Mouse (Mus musculus) forebrain, embryonic 12.5 days (tissue): Measurements from ENCODE around the gene Plekhm2. TPM values are rescaled to one million over a fixed set of nuclear protein-coding genes. Genes with fewer than 3 reads are reported as not detected.
A peak's percentile ranks its signal among the peaks of the same experiment; 100 is the strongest.

ENCODE experiments used
- ATAC-seq: fragments of 200-750 bp; cut with Nextera tagmentation; 2 replicates; pipeline ENCODE4 v1.8.0; 2017; ENCODE audit warnings: moderate TSS enrichment; ENCODE audit not compliant: low FRiP score
- H3K27ac ChIP-seq: fragments of 300-500 bp; sonication (generic); 2 replicates; pipeline ENCODE4 v1.5.1; 2016; ENCODE audit warnings: mild to moderate bottlenecking
- H3K27me3 ChIP-seq: fragments of 300-500 bp; sonication (generic); 2 replicates; pipeline ENCODE4 v1.6.1; 2016; ENCODE audit warnings: mild to moderate bottlenecking
- H3K36me3 ChIP-seq: fragments of 300-500 bp; sonication (generic); replicated peaks from 2 replicates; pipeline ENCODE4 v1.6.1; 2016; ENCODE audit warnings: mild to moderate bottlenecking
- H3K4me1 ChIP-seq: fragments of 300-500 bp; sonication (generic); 2 replicates; pipeline ENCODE4 v1.6.1; 2016
- H3K4me2 ChIP-seq: fragments of 300-500 bp; sonication (generic); 2 replicates; pipeline ENCODE4 v1.6.1; 2016; ENCODE audit warnings: mild to moderate bottlenecking, moderate library complexity
- H3K4me3 ChIP-seq: fragments of 300-500 bp; sonication (generic); replicated peaks from 2 replicates; pipeline ENCODE4 v1.5.1; 2016; ENCODE audit warnings: mild to moderate bottlenecking
- H3K9ac ChIP-seq: fragments of 300-500 bp; sonication (generic); 2 replicates; pipeline ENCODE4 v1.6.1; 2016; ENCODE audit warnings: mild to moderate bottlenecking
- H3K9me3 ChIP-seq: fragments of 300-500 bp; sonication (generic); 2 replicates; pipeline ENCODE4 v1.6.1; 2016
- WGBS: fragments of 180-500 bp; shearing (Covaris S2); methylation state at CpG from one replicate; pipeline ENCODE4 v1.1.7; 2016; 5-methylcytosine and 5-hydroxymethylcytosine counted together
- polyA plus RNA-seq: library from polyadenylated mRNA; unstranded; fragments of >200 nt; fragmentation: Nextera tagmentation; extraction: Ambion mirVana; gene quantifications from 2 replicates; pipeline ENCODE4 v1.2.1, GENCODE M21; 2016

Gene Plekhm2
- polyA plus RNA-seq, 1 experiment from 2014 or later: 6.6 TPM

DNA sequence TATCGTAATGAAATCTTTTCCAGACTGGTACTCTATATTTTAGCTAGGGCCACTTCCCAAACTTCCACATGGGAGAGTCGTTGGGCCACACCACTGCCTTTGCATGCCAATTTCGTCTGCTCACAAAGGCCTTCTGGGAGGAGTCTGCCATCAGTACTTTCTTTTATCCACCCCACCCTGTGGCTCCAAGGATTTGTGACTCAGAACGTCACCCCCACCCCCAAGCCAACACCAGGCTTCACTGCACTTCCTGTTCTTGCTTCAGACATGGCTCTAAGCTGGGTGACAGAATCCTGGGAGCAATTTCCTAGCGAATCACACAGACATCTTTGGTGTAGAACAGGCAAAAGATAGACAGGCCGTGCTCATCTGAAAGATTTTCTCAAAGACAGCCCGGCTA is 17.1 kb upstream of the Plekhm2 start:
- no peaks in the 10 kb centered on the region for H3K9me3 ChIP-seq
- H3K27ac ChIP-seq: no peak overlapping the region
- H3K36me3 ChIP-seq: peaks cover 30% of the 10 kb centered on the region
- no peak overlapping the region for H3K9ac ChIP-seq
- H3K27me3 ChIP-seq: no peaks in the 10 kb centered on the region
- WGBS: 68% methylated on average over 7 of the region's 7 CpGs
- H3K4me2 ChIP-seq: no peak overlapping the region
- H3K4me1 ChIP-seq: 0 out of 2 replicates have a peak, but pooled peaks cover 8% of the 10 kb centered on the region
- no peak for ATAC-seq
- no peak overlapping the region for H3K4me3 ChIP-seq

DNA sequence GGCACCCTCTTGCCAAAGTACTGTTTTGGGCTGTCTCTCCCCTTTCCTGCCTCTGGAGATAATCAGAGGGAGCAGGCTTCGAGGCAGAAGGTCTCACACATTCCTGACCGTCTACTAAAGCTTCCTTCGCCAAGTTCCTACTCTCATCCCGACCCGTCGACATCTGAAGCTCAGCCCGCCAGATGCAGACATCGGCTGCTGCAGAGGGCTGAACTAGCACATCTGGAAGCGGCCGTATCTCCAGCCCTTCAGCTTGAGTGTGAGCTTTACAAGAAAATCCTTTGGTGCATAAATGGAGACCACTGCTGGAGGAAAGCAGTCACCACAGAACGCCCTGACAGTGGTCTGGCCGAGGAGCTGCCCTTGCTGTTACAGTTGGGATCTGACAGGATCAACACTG is 16.2 kb upstream of the Plekhm2 start:
- no peaks in the 10 kb centered on the region for H3K27me3 ChIP-seq
- H3K4me1 ChIP-seq: 0 out of 2 replicates have a peak, but pooled peaks cover 8% of the 10 kb centered on the region
- no peak overlapping the region for H3K9ac ChIP-seq
- 83% methylated on average over 12 of the region's 12 CpGs for WGBS
- no peak overlapping the region for H3K27ac ChIP-seq
- H3K9me3 ChIP-seq: no peaks in the 10 kb centered on the region
- ATAC-seq: no peak
- peaks cover 22% of the 10 kb centered on the region for H3K36me3 ChIP-seq
- H3K4me3 ChIP-seq: no peak overlapping the region
- H3K4me2 ChIP-seq: no peak overlapping the region

DNA sequence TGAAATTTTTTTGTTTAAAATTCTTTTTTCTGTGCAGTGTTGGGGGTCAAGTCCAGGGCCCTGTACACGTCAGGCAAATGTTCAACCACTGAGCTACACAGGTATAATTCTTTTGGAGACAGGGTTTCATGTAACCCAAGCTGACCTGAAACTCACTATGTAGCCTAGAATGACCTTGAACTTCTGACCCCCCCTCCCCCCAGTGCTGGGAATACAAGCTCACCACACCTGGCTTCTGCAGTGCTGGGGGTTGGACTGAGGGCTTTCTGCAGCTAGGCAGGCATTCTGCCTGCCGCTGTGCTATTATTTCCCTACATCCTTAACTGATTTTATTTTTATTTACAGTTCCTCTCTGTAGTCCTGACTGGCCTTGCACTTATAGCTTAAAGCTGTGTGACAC is 14.3 kb upstream of the Plekhm2 start:
- Histone ChIP-seq H3K9ac (no peak overlapping the region), H3K27me3 (no peaks in the 10 kb centered on the region), H3K4me3 (no peak overlapping the region), H3K9me3 (no peaks in the 10 kb centered on the region), H3K36me3 (peaks cover 8% of the 10 kb centered on the region), H3K4me1 (0 out of 2 replicates have a peak, but pooled peaks cover 8% of the 10 kb centered on the region), H3K27ac (no peak overlapping the region), H3K4me2 (no peak overlapping the region)
- ATAC-seq: no peak
- 87% methylated on average over 2 of the region's 2 CpGs for WGBS

- H3K4me3 ChIP-seq: no peak overlapping the region
- no peaks in the 10 kb centered on the region for H3K9me3 ChIP-seq
- H3K27me3 ChIP-seq: no peaks in the 10 kb centered on the region
- 84% methylated on average over 5 of the region's 5 CpGs for WGBS
- 0 out of 2 replicates have a peak, but pooled peaks cover 4% of the 10 kb centered on the region for H3K4me1 ChIP-seq
- no peak overlapping the region for H3K9ac ChIP-seq
- H3K4me2 ChIP-seq: no peak overlapping the region
- no peak for ATAC-seq
- H3K27ac ChIP-seq: no peak overlapping the region
- no peaks in the 10 kb centered on the region for H3K36me3 ChIP-seq
Measured at GRCm38 (mm10) chr4:141676462-141676979, 11.8 kb upstream of the Plekhm2 start.

DNA sequence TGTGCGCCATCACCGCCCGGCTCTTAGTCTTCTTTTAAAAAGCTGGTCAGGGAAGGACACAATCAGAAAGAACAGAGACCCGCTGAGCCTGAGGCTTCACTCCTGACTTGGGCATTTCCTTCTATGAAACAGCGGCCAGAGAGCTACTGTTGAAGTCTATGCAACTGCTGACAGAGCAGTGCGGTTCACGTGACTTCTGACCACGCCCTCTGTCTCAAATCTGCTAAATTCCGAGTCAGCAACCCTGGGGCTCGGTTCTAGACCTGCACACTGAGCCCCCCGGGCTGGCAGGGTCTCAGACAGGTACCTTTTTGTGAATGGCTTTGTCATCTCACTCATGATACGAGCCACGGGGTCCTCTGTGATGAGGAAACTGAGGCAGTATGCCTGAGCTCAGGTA is 7.6 kb upstream of the Plekhm2 start:
- no peak for ATAC-seq
- WGBS: 78% methylated on average over 13 of the region's 13 CpGs
- no peaks in the 10 kb centered on the region for H3K9me3 ChIP-seq

DNA sequence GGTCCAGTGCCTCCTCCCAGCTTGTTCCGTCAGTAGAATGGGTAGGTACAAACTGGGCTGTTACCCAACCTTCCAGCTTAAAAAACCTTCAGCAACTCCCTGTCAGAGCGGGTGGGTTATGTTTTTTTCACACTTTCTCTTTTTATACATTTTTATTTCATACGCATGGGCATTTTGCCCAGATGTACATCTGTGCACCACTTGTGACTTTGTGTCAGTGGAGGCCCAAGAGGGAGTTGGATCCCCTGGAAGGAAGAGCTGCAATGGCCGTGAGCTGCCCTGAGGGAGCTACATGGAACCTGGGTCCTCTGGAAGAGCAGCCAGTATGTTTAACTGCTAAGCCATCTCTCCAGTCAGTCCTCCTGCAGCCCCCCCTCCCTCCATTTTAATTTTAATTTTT is 6.7 kb upstream of the Plekhm2 start:
- Histone ChIP-seq H3K9ac (no peak overlapping the region), H3K27ac (no peak overlapping the region), H3K4me1 (no peaks in the 10 kb centered on the region), H3K9me3 (no peaks in the 10 kb centered on the region), H3K4me2 (no peak overlapping the region), H3K27me3 (no peaks in the 10 kb centered on the region), H3K4me3 (no peak overlapping the region), H3K36me3 (no peaks in the 10 kb centered on the region)
- WGBS: 82% methylated on average over 4 of the region's 4 CpGs
- no peak for ATAC-seq

More for the DNA sequence above, 7.6 kb upstream of the Plekhm2 start:
- Histone ChIP-seq H3K27ac (no peak overlapping the region), H3K36me3 (no peaks in the 10 kb centered on the region), H3K9ac (no peak overlapping the region), H3K4me2 (no peak overlapping the region), H3K27me3 (no peaks in the 10 kb centered on the region), H3K4me1 (no peaks in the 10 kb centered on the region), H3K4me3 (no peak overlapping the region)

GRCm38 (mm10) chr4:141669898-141670712 is 5.4 kb upstream of the Plekhm2 start:
- ATAC-seq: no peak
- H3K27ac ChIP-seq: no peak overlapping the region
- WGBS: 88% methylated on average over 18 of the region's 18 CpGs
- H3K4me3 ChIP-seq: no peak overlapping the region
- no peak overlapping the region for H3K4me2 ChIP-seq
- H3K36me3 ChIP-seq: no peaks in the 10 kb centered on the region
- H3K4me1 ChIP-seq: 0 out of 2 replicates have a peak, but pooled peaks cover under 1% of the 10 kb centered on the region
- no peaks in the 10 kb centered on the region for H3K9me3 ChIP-seq
- no peaks in the 10 kb centered on the region for H3K27me3 ChIP-seq
- no peak overlapping the region for H3K9ac ChIP-seq

DNA sequence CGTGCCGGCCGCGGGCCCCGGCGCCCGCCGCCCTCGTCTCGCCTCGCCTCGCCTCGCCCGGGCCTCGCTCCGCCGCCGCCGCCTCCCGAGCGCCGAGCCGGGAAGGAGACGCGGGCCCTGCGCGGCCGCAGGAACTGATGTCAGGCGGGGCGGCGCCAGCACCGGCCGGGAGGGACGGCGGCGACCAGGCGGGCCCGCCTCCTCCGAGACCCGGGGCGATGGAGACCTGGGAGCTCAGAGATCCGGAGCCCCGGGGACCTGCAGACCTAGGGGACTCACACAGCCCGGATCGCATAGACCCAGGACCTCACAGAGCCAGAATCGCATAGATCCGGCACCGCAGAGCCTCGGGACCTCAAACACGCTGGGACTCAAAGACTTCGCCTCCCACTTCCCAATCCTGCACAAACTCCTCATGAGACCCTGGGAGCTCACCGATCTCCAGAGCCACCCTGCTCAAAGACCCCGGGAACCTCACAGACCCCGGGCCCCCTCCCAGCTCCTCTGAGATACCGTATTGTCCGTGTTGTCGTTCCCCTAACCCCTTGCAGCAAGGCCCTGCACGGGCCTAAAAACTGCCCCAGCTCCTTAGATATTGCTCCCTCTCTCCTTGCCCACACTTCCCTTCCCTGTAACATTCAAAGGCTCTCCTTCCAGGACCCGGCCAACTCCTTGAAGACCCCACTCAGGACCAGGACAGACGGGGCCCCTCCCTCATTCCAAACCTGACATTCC is 521 bp downstream of the Plekhm2 start:
- peak; percentile 85 for ATAC-seq
- Histone ChIP-seq H3K27ac (peak overlapping the region; percentile 59; the same call in 1 of the 2 replicates), H3K36me3 (peaks cover 11% of the 10 kb centered on the region), H3K4me3 (peak overlapping the region; percentile 76), H3K9me3 (no peaks in the 10 kb centered on the region), H3K4me1 (peaks cover 16% of the 10 kb centered on the region), H3K27me3 (no peaks in the 10 kb centered on the region), H3K9ac (peak overlapping the region; percentile 82), H3K4me2 (peak overlapping the region; percentile 85)
- under 1% methylated on average over 57 of the region's 60 CpGs for WGBS

GRCm38 (mm10) chr4:141663122-141663931 is 1.4 kb downstream of the Plekhm2 start:
- Histone ChIP-seq H3K27me3 (no peaks in the 10 kb centered on the region), H3K4me1 (peaks cover 16% of the 10 kb centered on the region), H3K4me3 (peak overlapping the region; percentile 76), H3K36me3 (peaks cover 11% of the 10 kb centered on the region), H3K9me3 (no peaks in the 10 kb centered on the region), H3K9ac (peak overlapping the region; percentile 82), H3K4me2 (peak overlapping the region; percentile 85), H3K27ac (peak overlapping the region; percentile 59; the same call in 1 of the 2 replicates)
- peak; percentile 40; the same call in 1 of the 2 replicates for ATAC-seq
- WGBS: 4% methylated on average over 39 of the region's 47 CpGs

GRCm38 (mm10) chr4:141660884-141661283 is 3.8 kb downstream of the Plekhm2 start:
- Histone ChIP-seq H3K27me3 (no peaks in the 10 kb centered on the region), H3K9ac (0 out of 2 replicates have a peak overlapping the region, but pooled peaks have one; percentile 12), H3K4me1 (peaks cover 19% of the 10 kb centered on the region), H3K4me3 (no peak overlapping the region), H3K9me3 (no peaks in the 10 kb centered on the region), H3K27ac (no peak overlapping the region), H3K36me3 (peaks cover 15% of the 10 kb centered on the region), H3K4me2 (no peak overlapping the region)
- 85% methylated on average over 11 of the region's 11 CpGs for WGBS
- ATAC-seq: no peak

DNA sequence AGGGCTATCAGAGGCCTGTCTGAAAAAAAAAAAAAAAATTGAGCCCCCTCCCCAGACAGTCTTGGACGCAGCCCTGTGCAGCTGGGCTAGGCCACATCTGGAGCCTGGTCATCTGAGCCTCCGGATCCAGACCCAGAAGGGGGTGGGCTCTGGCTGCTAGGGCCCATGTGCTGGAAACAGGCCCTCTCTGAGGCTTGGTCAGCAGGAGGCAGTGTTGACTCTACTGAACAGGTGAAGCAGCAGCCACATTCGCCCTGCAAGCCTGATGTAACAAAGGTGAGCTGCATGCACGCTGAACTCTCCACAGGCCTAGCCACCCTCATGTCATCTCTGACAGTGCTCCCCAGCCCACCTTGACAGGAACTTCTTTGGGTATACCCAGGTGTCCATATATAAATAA is 5.0 kb downstream of the Plekhm2 start:
- H3K27ac ChIP-seq: no peak overlapping the region
- no peak overlapping the region for H3K9ac ChIP-seq
- no peaks in the 10 kb centered on the region for H3K27me3 ChIP-seq
- no peaks in the 10 kb centered on the region for H3K9me3 ChIP-seq
- 59% methylated on average over 4 of the region's 4 CpGs for WGBS
- no peak overlapping the region for H3K4me3 ChIP-seq
- no peak overlapping the region for H3K4me2 ChIP-seq
- H3K36me3 ChIP-seq: peaks cover 17% of the 10 kb centered on the region
- H3K4me1 ChIP-seq: peaks cover 15% of the 10 kb centered on the region
- no peak for ATAC-seq
